In the genomic region with DNA sequence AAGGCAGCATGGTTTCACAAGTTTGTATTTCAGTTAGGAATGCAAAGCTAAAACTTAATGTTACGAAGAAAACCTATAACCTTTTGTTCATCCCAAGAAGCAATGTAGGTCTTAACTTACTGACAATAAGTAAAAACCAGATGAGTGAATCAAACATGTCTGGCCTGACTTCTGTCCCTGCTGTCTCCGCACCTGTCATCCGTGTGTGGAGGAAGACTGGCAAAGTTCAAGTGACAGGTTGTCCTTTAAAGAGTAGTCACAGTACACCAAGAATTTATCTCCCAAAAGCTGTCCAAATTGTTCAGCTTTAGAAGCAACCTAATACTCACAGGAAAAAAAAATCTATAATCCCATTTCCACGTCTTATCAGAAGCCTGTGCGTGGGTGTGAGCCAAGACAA, we compare ENCODE assay signal across 28 mouse cellular contexts.
DNase-seq lines count a peak whose midpoint lies in the region; ATAC-seq and TF ChIP-seq lines count a peak whose summit lies in the region.
"Had no signal": no experiment of that assay in that cellular context is flagged by ENCODE, and none has a peak within 500 bp of the region (broad histone marks: within the 10 kb centered on the region; RNA-seq: fewer than 3 reads in every experiment).

No protein-coding gene starts in this region.

- DNase-seq in heart, embryonic 10.5 days (ENCODE audit: low spot score): peak; percentile 66
- no peak for DNase-seq in heart, adult 11 months
- no peak for DNase-seq in heart, adult 18-20 months
- no peak for DNase-seq in heart, adult 9 months (ENCODE audit: low spot score in 2 of 2)
- no peak for DNase-seq in lung, adult 2 months
- DNase-seq: adrenal gland, postnatal 10 days; adrenal gland, postnatal 36 days; cerebellum, adult 18-20 months; cerebellum, adult 9-10 months; cerebellum, postnatal 14 days; forebrain, postnatal 0 days; gastrocnemius, adult 2 months; gastrocnemius, postnatal 14 days; heart, adult 2 months; kidney, adult 18-20 months; kidney, adult 9 months had no signal

- TF ChIP-seq POLR2A in myocyte (IDR thresholded peaks at IDR 0.05; ENCODE audit: insufficient read length, low read depth): no peak
- no peak for TF ChIP-seq POLR2A in lung, adult 2 months (IDR thresholded peaks at IDR 0.05; ENCODE audit: borderline replicate concordance, extremely low read depth, low read depth, low read length)

- H3K4me1 ChIP-seq in heart, embryonic 10.5 days: peaks cover 31% of the 10 kb centered on the region
- peaks cover 53% of the 10 kb centered on the region for H3K4me1 ChIP-seq in heart, embryonic 13.5 days
- H3K4me1 ChIP-seq in heart, embryonic 16.5 days (ENCODE audit: control insufficient read depth, insufficient read depth, low read length): peaks cover 21% of the 10 kb centered on the region
- H3K4me1 ChIP-seq in lung, adult 2 months (ENCODE audit: control insufficient read depth, insufficient read depth, low read length): no peaks in the 10 kb centered on the region

- H3ac ChIP-seq in myocyte (ENCODE audit: control insufficient read depth, insufficient read length): no peak overlapping the region

- H3K27me3 ChIP-seq in heart, embryonic 10.5 days (ENCODE audit: insufficient read depth, poor library complexity, severe bottlenecking): no peaks in the 10 kb centered on the region
- 0 out of 2 replicates have a peak, but pooled peaks cover 3% of the 10 kb centered on the region for H3K27me3 ChIP-seq in heart, embryonic 13.5 days (replicated peaks)
- H3K27me3 ChIP-seq in heart, embryonic 16.5 days (ENCODE audit: control insufficient read depth, insufficient read depth, low read length): no peaks in the 10 kb centered on the region
- H3K27me3 ChIP-seq in myocyte (ENCODE audit: control insufficient read depth, insufficient read depth, insufficient read length): no peaks in the 10 kb centered on the region
- H3K27me3 ChIP-seq: CH12.LX; hindbrain, embryonic 13.5 days; Patski had no signal

- H3K27ac ChIP-seq in heart, embryonic 10.5 days: peak overlapping the region; percentile 85; the same call in 1 of the 2 replicates
- peak overlapping the region; percentile 87 for H3K27ac ChIP-seq in heart, embryonic 13.5 days (replicated peaks)
- peak overlapping the region; percentile 83 for H3K27ac ChIP-seq in heart, embryonic 16.5 days (ENCODE audit: low read length)
- H3K27ac ChIP-seq: gastrocnemius, adult 2 months; heart, adult 2 months; hindbrain, embryonic 10.5 days; hindbrain, embryonic 13.5 days had no signal

- H3K4me2 ChIP-seq in heart, embryonic 13.5 days: peak overlapping the region; percentile 45; the same call in 1 of the 2 replicates
- no peak overlapping the region for H3K4me2 ChIP-seq in heart, embryonic 16.5 days (ENCODE audit: low read depth, low read length)
- H3K4me2 ChIP-seq in myocyte (ENCODE audit: low read depth): peak overlapping the region; percentile 63
- H3K4me2 ChIP-seq: hindbrain, embryonic 13.5 days had no signal

- no peaks in the 10 kb centered on the region for H3K79me2 ChIP-seq in myocyte (ENCODE audit: control insufficient read depth, insufficient read depth)

- H3K36me3 ChIP-seq in heart, embryonic 10.5 days: no peaks in the 10 kb centered on the region
- no peaks in the 10 kb centered on the region for H3K36me3 ChIP-seq in heart, embryonic 13.5 days
- H3K36me3 ChIP-seq in heart, embryonic 16.5 days (ENCODE audit: control insufficient read depth, insufficient read depth): no peaks in the 10 kb centered on the region
- no peaks in the 10 kb centered on the region for H3K36me3 ChIP-seq in myocyte (ENCODE audit: control insufficient read depth, insufficient read depth)
- H3K36me3 ChIP-seq: G1E; hindbrain, embryonic 10.5 days; hindbrain, embryonic 13.5 days had no signal

- TF ChIP-seq CTCF in lung, adult 2 months (IDR thresholded peaks at IDR 0.05; ENCODE audit: insufficient read depth, low read length): no peak

- 47% methylated on average over 5 of the region's 5 CpGs for WGBS in heart, embryonic 10.5 days
- 39% methylated on average over 5 of the region's 5 CpGs for WGBS in heart, embryonic 13.5 days
- 46% methylated on average over 5 of the region's 5 CpGs for WGBS in heart, embryonic 16.5 days
- WGBS in lung, adult 2 months: 62% methylated on average over 5 of the region's 5 CpGs

- no peak overlapping the region for H3K9ac ChIP-seq in heart, embryonic 13.5 days
- H3K9ac ChIP-seq in heart, embryonic 16.5 days (ENCODE audit: low read length): no peak overlapping the region
- H3K9ac ChIP-seq: forebrain, postnatal 0 days; hindbrain, embryonic 13.5 days had no signal

- no peaks in the 10 kb centered on the region for H3K9me3 ChIP-seq in heart, embryonic 10.5 days
- H3K9me3 ChIP-seq in heart, embryonic 13.5 days: no peaks in the 10 kb centered on the region
- no peaks in the 10 kb centered on the region for H3K9me3 ChIP-seq in heart, embryonic 16.5 days (replicated peaks; ENCODE audit: control insufficient read depth, low read length)
- H3K9me3 ChIP-seq: G1E; hindbrain, embryonic 10.5 days; hindbrain, embryonic 13.5 days had no signal

- no peak overlapping the region for H3K4me3 ChIP-seq in heart, embryonic 10.5 days
- H3K4me3 ChIP-seq in heart, embryonic 13.5 days: no peak overlapping the region
- H3K4me3 ChIP-seq in heart, embryonic 16.5 days (ENCODE audit: low read length): no peak overlapping the region
- no peak overlapping the region for H3K4me3 ChIP-seq in myocyte
- no peak overlapping the region for H3K4me3 ChIP-seq in lung, adult 2 months (replicated peaks; ENCODE audit: extremely low read depth, low read depth, low read length)
- H3K4me3 ChIP-seq: gastrocnemius, adult 2 months; heart, adult 2 months; hindbrain, embryonic 10.5 days; hindbrain, embryonic 13.5 days had no signal

- ATAC-seq in heart, embryonic 13.5 days (ENCODE audit: extremely low read depth, insufficient number of reproducible peaks, low FRiP score, low TSS enrichment): no peak
- no peak for ATAC-seq in heart, embryonic 16.5 days (replicated peaks; ENCODE audit: extremely low read depth, insufficient read depth, low FRiP score)
- ATAC-seq: forebrain, embryonic 14.5 days; forebrain, postnatal 0 days; hindbrain, embryonic 16.5 days; inflammation-experienced regulatory T-cells, adult 6 months; intestine, embryonic 16.5 days had no signal

TF ChIP-seq in myocyte, 11 proteins besides CTCF, POLR2A, EP300 and RAD21:
- TF ChIP-seq MYOD1 (IDR thresholded peaks at IDR 0.05; ENCODE audit: control insufficient read depth in 1 of 3, insufficient read length in 2 of 3, low read depth in 2 of 3) (peak in 2 of 3 experiments; percentile 37 to 50), POLR2AphosphoS2 (IDR thresholded peaks at IDR 0.05; ENCODE audit: insufficient read length, low read depth) (no peak)
